Mouse (Mus musculus): ENCODE results near the gene Abcg5.

Gene Abcg5

DNA sequence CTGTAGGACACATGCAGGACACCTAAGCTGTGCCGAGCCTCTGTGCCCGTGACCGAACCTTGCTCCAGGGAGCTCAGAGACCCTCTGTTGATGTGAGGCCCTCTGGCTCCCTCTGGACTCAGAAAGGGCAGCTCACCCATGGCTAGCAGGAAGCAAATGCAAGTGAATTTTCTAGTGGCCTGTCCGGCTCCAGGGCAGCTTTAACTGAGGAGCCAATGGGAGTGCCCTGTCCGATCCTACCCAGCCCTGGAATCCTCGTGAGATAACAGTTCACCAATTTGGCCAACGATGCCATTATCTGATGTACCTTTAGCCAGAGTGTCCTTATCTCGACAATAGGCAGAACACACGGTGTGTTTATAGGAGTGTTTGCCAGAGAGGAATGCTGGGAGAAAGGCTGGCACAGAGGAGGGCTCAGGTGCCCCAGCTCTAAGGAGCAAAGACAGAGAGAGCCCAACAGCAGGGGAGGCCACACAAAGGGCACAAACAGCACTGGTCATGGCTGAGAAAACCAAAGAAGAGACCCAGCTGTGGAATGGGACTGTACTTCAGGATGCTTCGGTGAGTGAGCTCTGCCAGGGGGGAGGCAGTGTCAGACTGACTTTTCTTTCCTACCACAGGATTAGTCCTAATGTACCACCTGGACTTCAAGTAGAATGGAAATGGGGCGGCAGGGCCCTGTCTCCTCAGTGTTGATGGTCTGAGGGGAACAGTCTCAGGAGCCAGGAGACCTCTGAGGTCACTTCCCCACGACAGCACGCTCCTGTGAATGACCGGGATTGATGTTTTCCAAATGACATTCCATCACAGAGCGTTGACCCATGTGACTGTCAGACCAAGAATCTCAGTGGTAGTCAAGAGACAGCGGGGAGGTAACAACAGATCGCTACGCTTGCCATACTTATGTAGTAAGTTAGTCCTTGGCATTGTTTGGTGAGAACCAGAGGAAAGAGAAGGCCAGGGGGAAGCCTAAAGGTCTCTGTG is at the start of gene Abcg5:
Gene Abcg5 (minus strand): TSS at position 278 of the 984 bp plus-strand sequence.
- DNase-seq = no peak

DNA sequence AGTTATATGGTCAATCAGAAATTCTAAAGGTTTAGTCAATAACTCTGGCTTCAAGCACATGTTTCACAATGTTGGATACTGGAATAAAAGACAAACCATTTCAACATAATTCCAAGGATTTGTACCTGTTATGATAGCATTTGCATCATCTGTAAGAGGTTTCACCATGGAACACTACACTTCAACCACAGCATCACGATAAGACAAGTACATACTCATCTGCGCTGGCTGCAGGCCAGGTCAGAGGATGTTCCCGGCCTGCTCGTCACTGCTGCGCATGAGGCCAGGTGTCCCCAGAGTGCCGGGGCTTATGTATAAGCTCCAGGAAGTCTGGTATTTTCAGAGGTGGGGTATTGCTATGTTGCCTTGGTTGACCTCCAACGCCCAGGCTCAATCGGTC is 49.8 kb upstream of the Abcg5 start:
- no peak for DNase-seq

DNA sequence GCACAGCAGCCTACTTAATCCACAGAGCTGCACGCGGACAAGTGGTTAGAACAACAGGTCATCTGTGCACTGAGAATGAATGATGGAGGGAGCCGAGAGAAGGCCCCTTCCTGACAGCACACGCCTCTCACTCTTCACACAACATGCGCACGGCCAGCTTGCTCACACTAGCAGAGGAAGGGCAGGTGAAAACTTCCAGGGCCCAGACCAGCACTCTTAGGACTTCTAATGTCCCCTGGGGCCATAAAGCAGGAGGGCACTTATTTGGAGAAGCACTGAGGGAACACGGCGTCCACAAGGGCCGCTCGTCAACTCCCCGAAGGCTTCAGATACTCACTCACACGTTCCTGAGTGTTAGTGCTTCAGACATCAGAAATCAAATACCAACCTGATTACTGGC is 48.5 kb upstream of the Abcg5 start:
- DNase-seq = no peak

DNA sequence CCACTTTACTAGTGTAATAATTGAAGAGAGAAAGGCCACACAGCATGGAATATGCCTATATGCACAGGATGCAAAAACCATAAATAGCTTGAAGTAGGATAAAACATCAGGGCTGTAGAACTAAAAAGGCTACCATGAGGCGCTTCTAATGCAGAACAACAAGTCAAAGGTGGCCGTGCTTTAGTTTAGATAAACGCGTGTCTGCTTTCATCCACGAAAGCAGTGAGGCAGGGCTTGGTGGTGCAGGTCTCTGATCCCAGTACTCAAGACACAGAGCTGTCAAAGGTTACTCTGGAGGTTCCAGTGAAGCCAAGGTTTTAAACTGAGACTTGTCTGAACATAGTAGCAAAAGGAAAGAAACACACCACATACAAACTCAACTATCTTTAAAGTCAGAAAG is 46.3 kb upstream of the Abcg5 start:
- DNase-seq = no peak

DNA sequence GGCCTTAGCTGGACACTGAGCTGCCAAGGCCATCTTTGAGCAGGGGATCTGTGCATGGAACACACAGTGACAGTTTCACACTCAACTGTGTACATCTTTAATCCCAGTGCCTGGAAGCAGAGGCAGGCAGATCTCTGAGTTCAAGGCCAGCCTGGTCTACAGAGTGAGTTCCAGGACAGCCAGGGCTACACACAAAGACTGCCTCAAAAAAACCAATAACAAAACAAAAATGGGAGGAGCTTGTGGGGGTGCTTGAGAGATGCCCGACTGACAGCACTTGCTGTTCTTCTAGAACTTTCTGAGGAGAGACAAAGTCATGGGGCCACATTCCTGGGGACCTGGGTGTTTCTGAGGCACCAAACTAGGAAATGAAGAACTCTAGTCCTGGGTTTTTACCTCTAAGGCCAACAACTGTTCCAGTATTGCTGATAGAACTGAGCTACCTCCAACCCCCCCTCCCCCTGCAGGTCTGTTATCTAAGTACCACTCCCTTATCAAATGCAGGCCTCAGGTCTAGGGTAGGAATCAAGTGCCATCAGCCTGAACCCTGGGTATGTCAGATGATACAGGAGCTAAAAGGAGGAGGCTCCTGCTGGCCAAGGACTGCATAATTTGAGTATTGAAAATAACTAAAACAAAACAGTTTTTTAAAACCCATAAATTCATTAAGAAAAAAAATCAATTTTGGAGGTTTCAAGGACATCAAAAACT is 45.5 kb upstream of the Abcg5 start:
- DNase-seq = no peak

DNA sequence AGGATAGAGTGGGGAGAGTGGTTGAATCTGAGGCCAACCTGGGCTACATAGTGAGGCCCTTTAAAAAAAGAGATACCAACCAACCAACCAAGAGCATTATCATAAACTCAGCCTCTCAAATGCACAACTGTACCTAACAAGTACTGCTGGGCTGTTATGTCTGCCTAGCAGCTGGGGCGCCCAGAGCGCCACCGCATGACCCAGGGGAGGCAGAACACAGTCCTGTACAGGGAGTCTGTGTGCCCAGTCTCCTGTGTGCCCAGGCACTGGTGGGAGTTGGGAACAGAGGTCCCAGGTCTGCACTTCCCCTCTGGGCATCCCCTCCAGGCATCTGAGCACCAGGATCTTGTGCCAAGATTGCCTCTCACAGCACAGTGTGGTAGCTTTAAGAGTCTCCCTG is 42.4 kb upstream of the Abcg5 start:
- DNase-seq = no peak

DNA sequence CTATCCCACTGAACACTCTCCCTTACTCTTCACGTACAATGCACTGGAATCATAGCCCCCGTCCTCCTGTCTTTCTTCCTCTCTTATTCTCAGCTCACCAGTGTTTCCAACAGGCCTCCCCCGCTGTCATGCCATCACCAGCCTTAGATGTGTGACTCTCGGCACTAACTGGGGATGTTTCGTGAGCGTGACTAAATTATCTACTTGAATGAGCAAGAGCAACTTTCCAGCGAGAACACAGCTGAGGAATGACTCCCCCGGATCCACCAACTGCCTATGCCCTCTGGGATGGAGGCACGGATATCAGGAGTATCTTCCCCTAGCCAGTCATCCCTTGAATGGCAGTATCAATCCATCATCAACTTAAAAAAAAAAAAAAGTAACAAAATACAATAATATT is 41.2 kb upstream of the Abcg5 start:
- no peak for DNase-seq

DNA sequence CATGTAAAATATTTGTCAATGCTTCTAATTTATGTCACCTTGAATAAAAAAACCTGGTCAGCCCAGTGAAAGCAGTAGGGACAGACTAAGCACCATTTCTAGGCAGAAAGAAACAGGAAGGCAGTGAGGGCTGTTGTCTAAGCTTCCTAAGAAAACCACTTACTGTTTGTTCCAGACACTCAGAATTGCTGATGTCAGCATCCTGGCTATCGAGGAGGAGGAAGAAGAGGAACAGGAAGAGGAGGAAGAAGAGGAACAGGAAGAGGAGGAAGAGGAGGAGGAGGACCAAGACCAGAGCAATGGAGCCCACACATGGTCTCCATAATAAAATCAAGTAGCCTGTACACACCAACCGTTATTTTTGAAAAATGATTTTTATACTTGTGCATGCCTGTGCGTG is 36.3 kb upstream of the Abcg5 start:
- no peak for DNase-seq

DNA sequence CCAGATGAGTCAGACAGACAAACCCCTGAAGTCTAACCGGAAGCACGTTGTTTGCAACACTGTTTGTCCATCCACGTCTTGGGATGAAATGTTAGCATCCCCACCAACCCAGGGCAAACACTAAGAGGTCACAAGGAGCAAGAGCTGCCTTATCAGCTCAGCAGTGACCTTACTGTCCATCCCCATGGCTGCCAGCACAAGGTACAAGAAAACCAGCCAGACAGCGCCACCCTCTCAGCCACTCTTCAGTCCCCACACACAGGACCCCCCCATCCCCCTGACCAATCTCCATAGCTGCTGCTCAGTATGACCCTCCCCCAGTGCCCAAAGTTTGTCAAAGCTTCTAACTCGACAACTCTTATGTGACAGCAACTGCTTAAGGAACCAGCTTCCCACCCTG is 34.6 kb upstream of the Abcg5 start:
- DNase-seq = no peak

DNA sequence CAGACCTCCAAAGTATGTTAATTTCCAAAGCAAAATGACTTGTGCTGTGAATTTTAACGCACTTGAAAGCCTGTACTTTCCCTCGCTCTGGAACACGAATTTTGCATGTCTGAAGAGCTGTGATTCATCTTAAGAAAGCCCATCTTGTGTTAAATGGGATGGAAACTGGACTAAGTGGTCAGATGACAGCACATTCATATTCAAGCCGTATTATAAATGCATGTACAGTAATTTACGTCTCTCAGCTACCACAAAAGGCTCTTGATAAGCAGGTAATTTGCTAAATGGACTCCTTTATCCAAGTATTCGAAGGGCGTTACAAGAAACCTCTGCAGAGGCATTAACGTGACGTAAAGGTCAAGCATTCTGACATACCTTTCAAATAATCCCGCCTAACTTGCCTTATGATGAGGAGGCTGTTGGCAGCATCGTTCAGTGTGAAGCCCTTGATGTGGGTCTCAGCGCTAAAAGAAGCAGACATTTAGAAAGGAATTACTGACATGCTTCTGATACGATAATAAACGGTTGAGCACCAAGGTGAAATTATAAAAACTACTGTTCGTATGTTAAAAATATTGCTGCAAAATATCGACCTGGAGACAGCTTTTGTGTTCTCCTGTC is 33.6 kb upstream of the Abcg5 start:
- no peak for DNase-seq

DNA sequence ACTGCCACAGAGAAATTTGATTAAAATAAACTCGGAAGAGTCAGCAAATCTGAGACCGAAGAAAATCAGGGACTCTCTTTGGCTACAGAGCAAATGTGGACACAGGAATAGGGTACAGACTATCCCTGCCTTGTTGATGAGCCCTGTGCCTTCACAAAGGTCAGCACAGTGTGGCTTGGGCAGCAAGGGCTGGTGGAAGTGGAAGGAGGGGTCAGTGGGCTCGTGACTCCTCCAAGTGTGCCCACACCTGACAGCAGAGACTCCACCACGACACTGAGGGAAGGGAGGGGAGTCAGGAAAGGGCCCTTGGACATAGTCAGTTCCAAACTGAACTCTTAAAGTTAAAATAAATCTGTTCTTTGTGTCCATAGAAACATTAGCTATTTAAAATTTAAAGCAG is 32.1 kb upstream of the Abcg5 start:
- no peak for DNase-seq

DNA sequence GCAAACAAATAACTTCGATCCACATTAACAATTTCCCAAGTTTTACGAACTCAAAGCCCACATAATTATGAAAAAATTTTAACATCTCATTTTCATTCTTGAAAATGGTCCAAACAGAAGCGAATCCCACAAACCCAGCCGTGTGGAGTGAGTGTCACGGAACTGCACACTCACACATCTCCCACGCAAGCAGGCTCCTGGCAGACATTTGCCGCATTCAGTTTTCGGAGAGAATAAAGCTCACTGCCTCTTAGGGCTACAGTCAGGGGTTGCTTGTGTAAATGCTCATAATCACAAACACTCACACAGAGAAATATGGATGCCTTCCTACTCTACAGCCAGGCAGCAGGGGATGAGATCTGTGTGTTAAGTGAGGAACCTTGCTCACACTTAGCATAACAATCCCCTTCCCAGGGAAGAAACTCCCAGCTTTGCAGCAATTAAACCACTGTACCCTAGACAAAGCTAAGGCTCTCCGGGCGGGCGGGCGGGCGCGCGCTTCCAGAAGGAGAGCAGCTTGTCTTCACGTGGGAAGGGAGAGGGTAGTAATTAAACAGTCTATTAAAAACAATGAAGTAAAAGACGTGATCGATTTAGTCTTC is 30.9 kb upstream of the Abcg5 start:
- DNase-seq = no peak

DNA sequence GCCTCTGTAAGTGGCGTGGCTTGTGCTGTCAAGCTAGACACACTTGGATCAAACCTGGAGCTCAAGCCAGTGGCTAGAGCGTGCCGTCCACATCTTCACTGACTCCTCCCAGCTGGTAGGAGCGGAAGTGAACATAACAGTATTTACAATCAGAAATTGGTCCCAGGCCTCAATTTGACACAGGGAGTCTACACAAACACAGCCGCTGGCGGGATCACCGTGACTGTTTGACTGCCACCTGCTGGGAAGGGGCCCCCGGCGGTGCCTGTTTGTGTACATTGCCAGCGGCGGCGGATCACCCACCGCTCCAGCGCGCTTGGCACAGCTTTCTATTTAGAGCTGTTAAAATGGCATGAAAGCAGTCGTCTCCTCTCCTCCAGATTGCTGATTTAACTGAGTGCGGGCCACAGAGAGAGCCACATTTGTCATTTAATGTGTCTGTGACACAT is 26.6 kb upstream of the Abcg5 start:
- peak; percentile 51 to 64 for DNase-seq

DNA sequence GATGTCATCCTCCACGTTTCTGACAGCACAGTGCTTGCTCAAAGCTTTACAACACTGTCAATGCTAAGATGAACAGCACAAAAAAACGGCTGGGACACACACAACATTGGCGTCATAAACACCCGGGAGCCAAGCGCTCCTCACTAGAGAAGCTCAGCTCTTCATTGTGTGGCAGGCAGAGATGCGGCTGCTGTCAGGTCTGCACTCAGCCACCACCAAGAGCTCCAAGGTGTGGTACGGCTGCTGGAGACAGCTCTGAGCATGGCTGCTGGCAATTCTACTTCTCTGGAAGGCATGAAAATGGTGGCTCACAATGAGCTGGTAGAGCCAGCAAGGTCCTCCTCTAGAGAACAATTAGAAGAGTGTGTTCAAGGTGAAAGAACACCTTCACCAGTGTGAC is 26.0 kb upstream of the Abcg5 start:
- no peak for DNase-seq

DNA sequence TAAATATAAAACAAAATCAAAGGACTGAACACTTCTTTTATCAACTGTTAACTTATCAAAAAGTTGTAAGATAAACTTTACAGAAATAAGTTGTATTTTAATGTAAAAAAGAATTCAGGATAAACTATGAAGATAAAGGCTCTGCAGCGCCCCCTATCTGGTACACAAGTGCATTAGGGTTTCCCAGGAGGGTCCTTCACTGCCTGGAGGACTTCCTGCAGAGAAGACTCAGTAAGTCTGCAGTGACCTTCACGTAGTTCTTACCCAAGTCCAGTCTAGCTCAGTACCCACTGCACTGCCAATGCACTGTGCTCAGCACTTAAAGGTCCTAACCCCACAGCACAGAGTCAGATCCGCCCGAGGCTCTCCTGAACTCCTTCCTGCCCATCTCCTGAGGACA is 24.6 kb upstream of the Abcg5 start:
- DNase-seq = no peak

DNA sequence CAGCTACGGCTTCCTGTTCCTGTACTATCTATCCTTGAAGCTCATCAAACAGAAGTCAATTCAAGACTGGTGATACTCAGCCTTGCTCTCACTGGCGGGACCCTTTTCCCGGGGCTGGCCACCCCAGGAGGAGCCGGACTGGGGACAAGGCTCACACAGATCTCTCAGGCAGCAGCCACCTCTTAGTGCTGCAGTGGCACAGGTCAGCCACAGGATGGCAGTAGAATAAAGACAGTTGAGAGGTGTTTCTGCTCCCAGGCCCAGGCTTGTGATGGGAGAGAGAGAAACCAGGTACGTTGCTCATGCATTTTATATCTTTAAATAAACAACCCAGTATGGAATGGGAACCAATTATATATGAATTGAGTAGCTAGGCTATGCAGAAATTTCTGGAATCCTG is 15.9 kb upstream of the Abcg5 start:
- peak; percentile 56 to 74 for DNase-seq

DNA sequence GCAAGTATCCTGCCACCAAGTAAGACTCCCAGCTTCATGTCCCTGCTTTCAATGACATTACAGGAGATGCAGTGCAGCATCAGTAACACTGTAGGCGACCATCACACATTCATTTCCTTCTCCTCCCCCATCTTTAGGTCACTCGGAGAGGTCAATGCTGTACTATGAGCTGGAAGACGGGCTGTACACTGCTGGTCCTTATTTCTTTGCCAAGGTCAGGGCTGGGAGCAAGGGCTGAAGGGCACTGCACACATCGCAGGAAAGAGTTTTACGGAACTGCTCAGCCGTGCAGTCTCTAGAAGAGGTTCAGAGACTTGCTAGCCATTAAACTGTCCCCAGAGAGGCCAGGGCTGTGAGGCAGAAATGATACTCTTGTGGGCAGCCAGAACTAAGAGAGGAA is 13.7 kb upstream of the Abcg5 start:
- DNase-seq = no peak

DNA sequence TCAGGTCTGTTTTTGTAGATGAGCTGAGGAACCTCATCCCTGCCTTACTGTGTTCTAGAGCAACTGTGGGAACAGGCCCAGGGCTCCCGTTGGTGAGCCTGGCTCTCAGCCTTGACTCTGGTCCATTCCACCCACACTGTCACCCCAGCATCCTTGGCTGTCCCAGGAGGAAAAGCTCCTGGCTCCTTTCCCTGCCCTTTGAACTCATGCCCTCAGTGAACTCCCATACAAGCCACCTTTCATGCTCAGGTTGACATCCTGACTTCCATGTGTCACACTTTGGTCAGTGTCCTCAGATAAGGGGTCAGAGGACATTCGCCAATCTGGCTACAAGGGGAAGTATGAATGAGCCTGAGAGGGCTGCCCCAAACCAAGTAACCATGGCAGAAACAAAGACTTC is 10.9 kb upstream of the Abcg5 start:
- no peak for DNase-seq

DNA sequence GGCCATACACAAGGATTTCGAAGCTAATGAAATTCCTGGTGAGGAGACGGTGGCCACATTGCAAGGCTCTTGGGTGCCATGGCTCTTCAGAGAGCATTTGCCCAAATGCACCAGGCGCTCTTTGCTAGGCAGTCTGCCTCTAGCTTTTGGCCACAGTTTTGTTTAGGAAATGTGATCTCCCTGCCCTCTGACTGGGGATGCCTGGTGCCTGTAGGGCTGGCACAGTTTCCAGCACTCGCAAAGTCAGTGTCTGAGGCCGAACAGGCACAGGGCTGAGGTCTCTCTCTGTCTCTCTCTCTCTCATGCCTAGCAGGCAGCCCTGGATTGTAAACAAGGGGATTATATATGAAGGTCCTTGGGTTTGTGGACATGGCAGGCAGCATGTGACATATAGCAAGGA is 7.3 kb upstream of the Abcg5 start:
- DNase-seq = no peak

DNA sequence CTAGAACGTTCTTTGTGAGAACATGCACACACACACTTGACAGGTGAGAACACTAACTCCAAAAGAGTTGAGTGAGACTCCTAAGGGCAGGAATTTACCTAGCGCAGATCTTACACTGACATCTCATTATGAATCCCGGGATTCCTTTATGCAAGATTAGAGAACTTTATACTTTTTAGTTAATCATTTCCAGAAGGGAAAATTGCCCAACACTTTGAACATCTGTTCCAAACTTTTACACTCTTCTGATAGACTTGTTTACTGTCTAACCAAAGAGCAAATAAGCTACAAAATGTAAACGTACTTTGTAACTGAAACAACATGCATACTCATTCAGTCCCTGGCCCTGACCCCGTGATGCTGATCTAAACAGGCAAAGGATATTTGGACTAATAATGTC is 6.5 kb upstream of the Abcg5 start:
- DNase-seq = no peak

DNA sequence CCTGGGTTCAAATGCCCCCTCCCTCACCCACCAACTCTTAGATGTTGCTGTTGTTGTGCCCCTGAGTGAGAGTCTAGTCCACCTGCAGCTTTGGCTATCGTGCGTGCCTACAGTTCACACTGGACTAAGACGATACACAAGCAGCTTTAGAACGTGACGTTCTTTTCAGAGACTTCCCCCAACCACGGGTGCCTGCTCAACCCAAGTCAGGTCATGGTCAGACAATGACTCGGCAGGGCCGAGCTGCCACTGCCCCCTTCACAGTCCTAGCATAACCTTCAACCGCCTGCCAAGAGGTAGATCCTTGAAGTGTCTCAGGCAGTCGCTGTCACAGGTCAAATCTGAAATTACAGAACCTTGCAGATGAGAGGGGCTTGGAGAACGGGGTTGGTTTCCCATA is 6.0 kb upstream of the Abcg5 start:
- DNase-seq = no peak

DNA sequence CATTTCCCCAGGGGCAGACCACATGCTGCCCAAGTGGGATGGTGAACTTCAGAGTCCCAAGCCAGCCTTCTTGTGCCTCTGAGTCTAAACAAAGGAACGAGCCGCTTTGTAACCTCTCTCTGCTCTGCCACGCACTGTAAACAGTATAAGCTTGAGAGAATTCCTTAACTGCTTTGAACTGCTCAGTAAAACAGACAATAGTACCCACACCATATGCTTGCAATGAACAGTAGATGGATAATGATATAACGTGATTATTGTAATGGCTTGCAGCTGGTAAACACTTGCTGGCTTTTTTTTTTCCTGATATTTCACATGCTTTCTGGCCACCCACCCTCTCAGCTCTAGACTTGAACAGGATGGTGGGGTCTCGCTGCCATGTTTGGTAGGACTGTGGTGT is 5.2 kb upstream of the Abcg5 start:
- DNase-seq = no peak

DNA sequence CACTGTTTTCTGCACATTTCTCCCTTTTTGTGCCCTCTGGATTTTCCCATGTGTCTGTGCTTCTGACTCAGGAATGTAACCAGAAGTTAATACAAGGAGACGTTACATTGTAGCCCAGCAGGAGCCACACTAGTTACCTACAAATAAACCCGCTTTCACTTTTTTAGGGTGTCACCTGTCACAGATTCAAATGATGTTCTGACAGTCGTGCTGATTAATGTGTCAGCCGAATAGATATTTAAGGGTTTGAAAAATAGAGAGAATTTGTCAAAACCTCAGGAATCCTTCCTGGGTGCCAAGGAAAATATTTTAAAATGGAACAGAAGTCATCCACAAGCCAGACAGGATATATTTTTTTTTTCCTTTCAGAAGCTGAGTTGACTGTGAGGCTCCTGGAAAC is 2.5 kb upstream of the Abcg5 start:
- no peak for DNase-seq
